Mouse (Mus musculus) megakaryocyte, embryonic 14.5 days (primary cell): Measurements from ENCODE around the gene Hipk1.

Source experiments
- FLI1 ChIP-seq: IDR thresholded peaks from 2 replicates; pipeline ENCODE4 v1.6.1; 2012; ENCODE audit warnings: low read length, inconsistent platforms, mixed read lengths
- GATA1 ChIP-seq: IDR thresholded peaks from 3 replicates; pipeline ENCODE4 v1.6.1; 2012; ENCODE audit warnings: mixed read lengths, low read length, inconsistent platforms, borderline replicate concordance

GRCm38 (mm10) chr3:103780271-103780670 is 11.1 kb downstream of the Hipk1 start:
- TF ChIP-seq GATA1 (no peak), FLI1 (no peak)
